Mouse (Mus musculus) retina, adult 2 months (tissue): ENCODE measurements around the gene Fpr-rs7.

Experiments used
- DNase-seq: peaks from one replicate; pipeline ENCODE4 v3.0.0-alpha.2; 2012; ENCODE audit warnings: low read depth, low spot score

The Fpr-rs7 gene

DNA sequence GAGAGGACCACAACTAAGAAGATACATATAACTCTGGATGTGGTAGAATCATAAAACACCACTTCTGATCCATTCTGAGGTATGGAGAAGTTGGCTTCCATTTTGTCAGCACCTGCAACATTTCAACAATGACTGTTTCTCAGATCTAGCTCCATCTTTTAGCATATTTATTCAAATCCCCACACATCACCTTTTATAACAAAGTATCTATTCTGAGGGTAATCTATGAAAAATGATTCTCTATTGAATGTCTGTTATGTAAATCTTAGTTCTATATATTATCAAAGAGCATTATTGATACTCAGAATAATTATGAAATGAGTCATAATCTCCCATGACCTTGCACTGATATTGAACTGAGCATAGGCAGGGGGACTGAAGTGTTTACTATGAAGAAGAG is at the start of gene Fpr-rs7:
Fpr-rs7 (minus strand) TSS at position 101 of the 400 bp plus-strand sequence.
- DNase-seq = no peak

DNA sequence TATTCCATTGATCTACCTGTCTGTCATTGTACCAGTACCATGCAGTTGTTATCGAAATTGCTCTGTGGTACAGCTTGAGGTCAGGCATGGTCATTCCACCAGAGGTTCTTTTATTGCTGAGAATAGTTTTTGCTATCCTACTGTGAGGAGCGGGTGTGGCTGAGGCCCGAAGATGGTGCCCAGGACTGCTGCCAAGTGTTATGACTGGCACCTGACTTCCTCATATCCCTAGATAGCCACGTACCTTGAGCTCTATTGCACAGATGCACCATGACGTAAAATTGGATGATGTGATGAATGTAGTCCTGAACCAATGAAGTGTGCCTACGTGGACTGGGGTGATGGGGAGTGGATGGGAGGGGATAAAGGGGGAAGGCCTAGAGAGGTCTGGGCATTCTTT is 39.9 kb downstream of the Fpr-rs7 start:
- no peak for DNase-seq

DNA sequence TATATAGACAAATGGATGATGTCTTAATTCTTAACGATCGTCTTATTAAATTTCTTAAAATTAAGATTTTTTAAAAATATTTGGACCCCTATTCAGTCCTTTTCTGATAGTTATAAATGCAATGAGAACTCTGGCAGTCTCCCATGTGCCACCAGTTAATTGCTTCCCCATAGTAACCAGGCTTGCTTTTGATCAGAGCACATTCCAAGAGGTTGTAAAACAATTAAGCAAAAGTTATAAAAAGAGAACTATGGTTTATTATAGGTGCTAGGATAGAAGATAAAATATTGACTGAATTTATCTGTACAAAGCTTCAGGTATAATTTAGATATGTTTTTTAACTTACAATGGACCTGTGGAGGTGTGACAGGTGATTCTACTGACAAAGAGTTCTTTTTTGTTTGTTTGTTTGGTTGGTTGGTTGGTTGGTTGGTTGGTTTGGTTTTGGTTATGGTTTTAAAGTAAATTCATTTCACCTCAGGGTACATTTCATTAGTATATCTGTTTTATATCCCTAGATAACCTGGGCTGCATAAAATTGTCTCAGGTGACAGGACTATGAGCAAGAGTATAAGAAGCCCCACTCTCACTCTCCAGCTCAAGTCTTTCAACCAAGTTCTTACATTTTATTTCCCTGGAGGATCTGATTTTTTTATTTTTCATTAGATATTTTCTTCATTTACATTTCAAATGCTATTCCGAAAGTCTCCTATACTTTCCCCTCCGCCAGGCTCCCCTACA is 42.2 kb downstream of the Fpr-rs7 start:
- no peak for DNase-seq
